In genomic region chr9:23009462-23010183, GRCm38 (mm10) we compare ENCODE assay signal across 8 mouse cellular contexts.
DNase-seq lines count a peak whose midpoint lies in the region; ATAC-seq lines count a peak whose summit lies in the region.

No protein-coding gene starts in this region.

- no peaks in the 10 kb centered on the region for H3K36me3 ChIP-seq in lung, embryonic 15.5 days
- H3K36me3 ChIP-seq in forebrain, embryonic 14.5 days (ENCODE audit: control insufficient read depth, insufficient read depth, low read length) = no peaks in the 10 kb centered on the region
- H3K36me3 ChIP-seq in limb, embryonic 12.5 days = no peaks in the 10 kb centered on the region

- H3K9me3 ChIP-seq in lung, embryonic 15.5 days = no peaks in the 10 kb centered on the region
- H3K9me3 ChIP-seq in forebrain, embryonic 14.5 days (replicated peaks; ENCODE audit: control insufficient read depth, low read length) = no peaks in the 10 kb centered on the region
- H3K9me3 ChIP-seq in limb, embryonic 12.5 days = no peaks in the 10 kb centered on the region

- 12% methylated on average over 24 of the region's 24 CpGs for WGBS in lung, embryonic 15.5 days
- 5% methylated on average over 24 of the region's 24 CpGs for WGBS in forebrain, embryonic 14.5 days
- WGBS in limb, embryonic 12.5 days = 4% methylated on average over 24 of the region's 24 CpGs

- H3K27me3 ChIP-seq in lung, embryonic 15.5 days = peaks cover 2% of the 10 kb centered on the region; the same call in 1 of the 2 replicates
- peaks cover 14% of the 10 kb centered on the region for H3K27me3 ChIP-seq in forebrain, embryonic 14.5 days (replicated peaks; ENCODE audit: control insufficient read depth, insufficient read depth, low read length)
- peaks cover 24% of the 10 kb centered on the region for H3K27me3 ChIP-seq in limb, embryonic 12.5 days

- H3K27ac ChIP-seq in lung, embryonic 15.5 days = no peak overlapping the region
- no peak overlapping the region for H3K27ac ChIP-seq in forebrain, embryonic 14.5 days (ENCODE audit: low read depth, low read length)
- H3K27ac ChIP-seq in limb, embryonic 12.5 days = peak overlapping the region; percentile 68

- no peak overlapping the region for H3K9ac ChIP-seq in lung, embryonic 15.5 days
- peak overlapping the region; percentile 43 for H3K9ac ChIP-seq in forebrain, embryonic 14.5 days (ENCODE audit: low read length)
- H3K9ac ChIP-seq in limb, embryonic 12.5 days (replicated peaks) = no peak overlapping the region

- ATAC-seq in lung, embryonic 15.5 days (ENCODE audit: borderline replicate concordance, extremely low read depth, low FRiP score, low TSS enrichment) = no peak
- ATAC-seq in forebrain, embryonic 14.5 days = peak; percentile 28
- peak; percentile 34 for ATAC-seq in limb, embryonic 12.5 days (ENCODE audit: insufficient number of reproducible peaks, insufficient read depth, low FRiP score, low TSS enrichment, low read depth)

- no peak overlapping the region for H3K4me3 ChIP-seq in lung, embryonic 15.5 days
- H3K4me3 ChIP-seq in forebrain, embryonic 14.5 days (ENCODE audit: low read depth, low read length) = 0 out of 2 replicates have a peak overlapping the region, but pooled peaks have one; percentile 4
- peak overlapping the region; percentile 11; the same call in 1 of the 2 replicates for H3K4me3 ChIP-seq in limb, embryonic 12.5 days (replicated peaks)

- peak overlapping the region; percentile 42 for H3K4me2 ChIP-seq in lung, embryonic 15.5 days
- peak overlapping the region; percentile 38 for H3K4me2 ChIP-seq in forebrain, embryonic 14.5 days (ENCODE audit: low read length)
- H3K4me2 ChIP-seq in limb, embryonic 12.5 days = peak overlapping the region; percentile 46

- peaks cover 44% of the 10 kb centered on the region for H3K4me1 ChIP-seq in lung, embryonic 15.5 days
- peaks cover 28% of the 10 kb centered on the region for H3K4me1 ChIP-seq in forebrain, embryonic 14.5 days (ENCODE audit: control insufficient read depth, insufficient read depth, low read length)
- H3K4me1 ChIP-seq in limb, embryonic 12.5 days (replicated peaks) = peaks cover 59% of the 10 kb centered on the region

- DNase-seq in lung, postnatal 36 days = no peak
- peak; percentile 25 for DNase-seq in forebrain, embryonic 14.5 days (ENCODE audit: low spot score)
- peak; percentile 55 for DNase-seq in retina, embryonic 14.5 days (ENCODE audit: low spot score)
- no peak for DNase-seq in thymus, postnatal 14 days
- no peak for DNase-seq in layer of hippocampus, postnatal 14 days (ENCODE audit: low spot score in 2 of 2)
- no peak for DNase-seq in right cerebral cortex, adult 18-20 months

Comparison
In these comparisons a context has a peak if more than half of its experiments do, and no peak if none do; other contexts are left out.
1. DNase-seq: peak in forebrain, embryonic 14.5 days (single experiment) and retina, embryonic 14.5 days (single experiment); none in lung, postnatal 36 days (single experiment), thymus, postnatal 14 days (single experiment), layer of hippocampus, postnatal 14 days (0 of 2) and right cerebral cortex, adult 18-20 months (single experiment).
2. Peak in every context shown above with its lines, with median percentiles within 50 percentile points of each other: H3K4me2 ChIP-seq.